13 mouse cellular contexts compared by ENCODE assay signal in the genomic region with DNA sequence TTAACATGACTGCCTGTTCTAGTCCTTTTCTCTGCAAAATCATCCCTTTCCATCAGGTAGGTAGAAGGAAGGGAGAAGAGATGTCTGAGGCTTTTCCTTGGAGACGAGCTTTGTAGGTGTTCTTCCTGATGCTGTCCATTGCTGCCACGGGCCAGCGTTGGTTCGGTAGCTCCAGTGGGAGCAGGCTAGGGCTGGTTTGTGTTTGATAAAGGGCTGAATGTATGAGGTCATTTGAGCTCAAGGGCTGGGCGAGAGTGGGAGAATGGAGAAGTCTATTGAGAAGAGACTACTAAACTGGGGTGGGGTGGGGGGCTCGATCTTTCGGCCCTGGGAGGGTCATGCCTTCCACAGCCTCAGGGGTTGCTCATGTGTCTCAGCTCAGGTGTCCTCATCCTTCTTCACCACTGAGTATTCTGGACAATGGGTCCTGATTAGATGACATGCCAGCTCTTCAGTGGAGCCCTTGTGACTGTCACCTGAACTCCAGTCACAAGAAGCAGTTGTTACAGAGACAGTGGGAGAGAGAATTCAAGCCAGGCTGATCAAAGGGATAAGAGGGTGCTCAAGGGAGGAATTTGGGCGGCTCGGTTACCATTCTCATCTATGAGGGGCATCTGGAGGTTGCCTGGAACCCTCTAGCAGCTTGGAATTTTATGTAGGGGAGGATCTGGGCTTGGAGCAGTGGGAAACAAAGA. TPM values are rescaled to one million over a fixed set of nuclear protein-coding genes. Genes with fewer than 3 reads are reported as not detected.
DNase-seq lines count a peak whose midpoint lies in the region; ATAC-seq and TF ChIP-seq lines count a peak whose summit lies in the region.
"Had no signal": no experiment of that assay in that cellular context is flagged by ENCODE, and none has a peak within 500 bp of the region (broad histone marks: within the 10 kb centered on the region; RNA-seq: fewer than 3 reads in every experiment).

No protein-coding gene starts in this region.

- TF ChIP-seq EP300 in heart, adult 2 months (IDR thresholded peaks at IDR 0.05; ENCODE audit: insufficient read depth, low read depth, low read length): 0 out of 2 replicates have a peak, but pooled peaks have one; percentile 19

- no peak for ATAC-seq in liver, embryonic 13.5 days (ENCODE audit: low read depth)
- no peak for ATAC-seq in midbrain, embryonic 15.5 days (replicated peaks)
- ATAC-seq: forebrain, embryonic 15.5 days had no signal

- H3K4me3 ChIP-seq in heart, adult 2 months: peak overlapping the region; percentile 70
- H3K4me3 ChIP-seq in left cerebral cortex, adult 2 months: peak overlapping the region; percentile 52
- peak overlapping the region; percentile 71 for H3K4me3 ChIP-seq in bone marrow macrophage, adult 2 months (ENCODE audit: insufficient read depth, low read length)
- H3K4me3 ChIP-seq in liver, embryonic 13.5 days (replicated peaks): no peak overlapping the region
- H3K4me3 ChIP-seq in midbrain, embryonic 15.5 days: no peak overlapping the region

- H3K36me3 ChIP-seq in heart, adult 2 months (ENCODE audit: control insufficient read depth, insufficient read depth, low read length): peaks cover 11% of the 10 kb centered on the region
- no peaks in the 10 kb centered on the region for H3K36me3 ChIP-seq in liver, embryonic 13.5 days
- no peaks in the 10 kb centered on the region for H3K36me3 ChIP-seq in midbrain, embryonic 15.5 days (replicated peaks)
- H3K36me3 ChIP-seq: forebrain, embryonic 15.5 days; neural tube, embryonic 13.5 days had no signal

- H3K4me1 ChIP-seq in heart, adult 2 months (ENCODE audit: control insufficient read depth, insufficient read depth, low read length): peaks cover 14% of the 10 kb centered on the region
- H3K4me1 ChIP-seq in bone marrow macrophage, adult 2 months (ENCODE audit: control insufficient read depth, insufficient read depth, low read length): peaks cover 38% of the 10 kb centered on the region
- peaks cover 36% of the 10 kb centered on the region for H3K4me1 ChIP-seq in liver, embryonic 13.5 days (replicated peaks)
- peaks cover 18% of the 10 kb centered on the region for H3K4me1 ChIP-seq in midbrain, embryonic 15.5 days

- H3K27ac ChIP-seq in heart, adult 2 months: peak overlapping the region; percentile 95
- H3K27ac ChIP-seq in left cerebral cortex, adult 2 months: peak overlapping the region; percentile 85
- H3K27ac ChIP-seq in bone marrow macrophage, adult 2 months (ENCODE audit: insufficient read depth, low read depth, low read length): no peak overlapping the region
- H3K27ac ChIP-seq in liver, embryonic 13.5 days: no peak overlapping the region
- no peak overlapping the region for H3K27ac ChIP-seq in midbrain, embryonic 15.5 days
- H3K27ac ChIP-seq: forebrain, embryonic 15.5 days; neural tube, embryonic 13.5 days had no signal

- TF ChIP-seq CTCF in heart, adult 2 months (IDR thresholded peaks at IDR 0.05): no peak
- TF ChIP-seq CTCF in left cerebral cortex, adult 2 months (IDR thresholded peaks at IDR 0.05): no peak
- no peak for TF ChIP-seq CTCF in bone marrow macrophage, adult 2 months (IDR thresholded peaks at IDR 0.05; ENCODE audit: low read depth, low read length)

- peak overlapping the region; percentile 77 for H3K9ac ChIP-seq in heart, adult 2 months (ENCODE audit: low read depth, low read length)
- peak overlapping the region; percentile 70; the same call in 1 of the 2 replicates for H3K9ac ChIP-seq in liver, embryonic 13.5 days
- no peak overlapping the region for H3K9ac ChIP-seq in midbrain, embryonic 15.5 days

- intact Hi-C loops in heart, adult 2 months (cut with DNase I): no loop called here
- intact Hi-C loops in left cerebral cortex, adult 2 months (cut with DNase I): no loop called here
- intact Hi-C loops in left cerebral cortex, postnatal 36 days (cut with DNase I): loop anchor here (5.0 kb wide), 1 partner anchor 139 kb away; a partner anchor contains a TSS

- WGBS in heart, adult 2 months: 60% methylated on average over 9 of the region's 9 CpGs
- WGBS in liver, embryonic 13.5 days (ENCODE audit: insufficient replicate concordance): 64% methylated on average over 9 of the region's 9 CpGs
- 76% methylated on average over 9 of the region's 9 CpGs for WGBS in midbrain, embryonic 15.5 days

- H3K27me3 ChIP-seq in heart, adult 2 months (ENCODE audit: control insufficient read depth, insufficient read depth, low read length): no peaks in the 10 kb centered on the region
- H3K27me3 ChIP-seq in liver, embryonic 13.5 days: peaks cover 8% of the 10 kb centered on the region; the same call in 1 of the 2 replicates
- H3K27me3 ChIP-seq in midbrain, embryonic 15.5 days (replicated peaks): peaks cover 28% of the 10 kb centered on the region

- no peak for TF ChIP-seq POLR2A in heart, adult 2 months (IDR thresholded peaks at IDR 0.05; ENCODE audit: insufficient read depth, low read depth, low read length)
- TF ChIP-seq POLR2A in bone marrow macrophage, adult 2 months (IDR thresholded peaks at IDR 0.05; ENCODE audit: borderline replicate concordance, low read depth, low read length): no peak

- DNase-seq in heart, adult 2 months: no peak
- no peak for DNase-seq in heart, adult 18-20 months
- DNase-seq in left cerebral cortex, adult 2 months (ENCODE audit: extremely low spot score in 1 of 2, low spot score in 2 of 2): no peak
- no peak for DNase-seq in left cerebral cortex, postnatal 36 days (ENCODE audit: low spot score in 2 of 2)
- no peak for DNase-seq in liver, embryonic 13.5 days
- no peak for DNase-seq in layer of hippocampus, postnatal 36 days
- DNase-seq: B cell, adult 2 months; thymus, adult 2 months had no signal

- peaks cover 1% of the 10 kb centered on the region; the same call in 1 of the 2 replicates for H3K79me2 ChIP-seq in heart, adult 2 months (replicated peaks; ENCODE audit: control insufficient read depth, insufficient read depth, low read length)

- peak overlapping the region; percentile 92; the same call in 1 of the 2 replicates for H3K4me2 ChIP-seq in liver, embryonic 13.5 days
- H3K4me2 ChIP-seq in midbrain, embryonic 15.5 days: no peak overlapping the region

- no peaks in the 10 kb centered on the region for H3K9me3 ChIP-seq in liver, embryonic 13.5 days (replicated peaks)
- no peaks in the 10 kb centered on the region for H3K9me3 ChIP-seq in midbrain, embryonic 15.5 days
- H3K9me3 ChIP-seq: forebrain, embryonic 15.5 days; neural tube, embryonic 13.5 days had no signal

RNA-seq across cellular contexts. Expression of a gene that starts 1.1 kb away (rescaled TPM):
- total RNA-seq in heart, adult 2 months (2021): 1,000 to 10,000 TPM in 1 of 2 experiments, 100 to 1,000 TPM in 1; 871 to 1,070 TPM
- polyA plus RNA-seq in heart, adult 2 months (2012; rRNA removed): 1,425 and 1,426 TPM in 2 replicates
- total RNA-seq in heart, adult 18-20 months (2021): 1,000 to 10,000 TPM; 1,108 to 1,133 TPM
- 100 to 1,000 TPM; 119 to 123 TPM for total RNA-seq in left cerebral cortex, adult 2 months (2021)
- total RNA-seq in left cerebral cortex, postnatal 36 days (2021): 100 to 1,000 TPM; 118 to 137 TPM
- polyA plus RNA-seq in bone marrow macrophage, adult 2 months (2012; ENCODE audit: insufficient read depth, insufficient read length, missing spikeins): 228 and 247 TPM in 2 replicates
- 14.7 and 16.0 TPM in 2 replicates for polyA plus RNA-seq in liver, embryonic 13.5 days (2015; fragmentation: Nextera tagmentation; extraction: Ambion mirVana)
- polyA plus RNA-seq in midbrain, embryonic 15.5 days (2015; fragmentation: Nextera tagmentation; extraction: Ambion mirVana): 11.5 and 13.4 TPM in 2 replicates
- total RNA-seq in layer of hippocampus, postnatal 36 days (2021): 10 to 100 TPM; 95.5 to 98.7 TPM

RNA-seq across cellular contexts. Expression of a gene that starts 1.1 kb away (rescaled TPM):
- total RNA-seq in heart, adult 2 months (2021): 10 to 100 TPM; 28.3 to 29.6 TPM
- 56.7 and 78.0 TPM in 2 replicates for polyA plus RNA-seq in heart, adult 2 months (2012; rRNA removed)
- 10 to 100 TPM; 29.6 to 31.2 TPM for total RNA-seq in heart, adult 18-20 months (2021)
- 10 to 100 TPM; 15.4 to 18.1 TPM for total RNA-seq in left cerebral cortex, adult 2 months (2021)
- total RNA-seq in left cerebral cortex, postnatal 36 days (2021): 10 to 100 TPM; 20.9 to 21.8 TPM
- polyA plus RNA-seq in bone marrow macrophage, adult 2 months (2012; ENCODE audit: insufficient read depth, insufficient read length, missing spikeins): 120 and 139 TPM in 2 replicates
- 19.8 and 20.6 TPM in 2 replicates for polyA plus RNA-seq in liver, embryonic 13.5 days (2015; fragmentation: Nextera tagmentation; extraction: Ambion mirVana)
- polyA plus RNA-seq in midbrain, embryonic 15.5 days (2015; fragmentation: Nextera tagmentation; extraction: Ambion mirVana): 7.0 and 7.4 TPM in 2 replicates
- total RNA-seq in layer of hippocampus, postnatal 36 days (2021): 10 to 100 TPM; 21.1 to 26.4 TPM

RNA-seq across cellular contexts. Expression of a gene that starts 3.8 kb away (rescaled TPM):
- total RNA-seq in heart, adult 2 months (2021): 10 to 100 TPM; 90.0 to 93.0 TPM
- 30.4 and 51.4 TPM in 2 replicates for polyA plus RNA-seq in heart, adult 2 months (2012; rRNA removed)
- total RNA-seq in heart, adult 18-20 months (2021): 10 to 100 TPM; 90.0 to 96.6 TPM
- total RNA-seq in left cerebral cortex, adult 2 months (2021): 100 to 1,000 TPM; 164 TPM
- 100 to 1,000 TPM; 160 to 168 TPM for total RNA-seq in left cerebral cortex, postnatal 36 days (2021)
- 56.9 and 59.9 TPM in 2 replicates for polyA plus RNA-seq in bone marrow macrophage, adult 2 months (2012; ENCODE audit: insufficient read depth, insufficient read length, missing spikeins)
- 65.8 and 72.5 TPM in 2 replicates for polyA plus RNA-seq in liver, embryonic 13.5 days (2015; fragmentation: Nextera tagmentation; extraction: Ambion mirVana)
- 184 and 185 TPM in 2 replicates for polyA plus RNA-seq in midbrain, embryonic 15.5 days (2015; fragmentation: Nextera tagmentation; extraction: Ambion mirVana)
- total RNA-seq in layer of hippocampus, postnatal 36 days (2021): 100 to 1,000 TPM; 145 to 152 TPM

RNA-seq across cellular contexts. Expression of a gene that starts 13.6 kb away (rescaled TPM):
- total RNA-seq in heart, adult 2 months (2021): under 1 TPM; 0.23 to 0.50 TPM
- polyA plus RNA-seq in heart, adult 2 months (2012; rRNA removed): 0.57 TPM in 1 of 2 replicates, not detected in the other
- total RNA-seq in heart, adult 18-20 months (2021): under 1 TPM; 0.49 to 0.60 TPM
- under 1 TPM in 1 of 2 experiments, not detected in 1; 0.34 TPM for total RNA-seq in left cerebral cortex, adult 2 months (2021)
- under 1 TPM; 0.34 to 0.44 TPM for total RNA-seq in left cerebral cortex, postnatal 36 days (2021)
- 0.40 TPM in 1 of 2 replicates, not detected in the other for polyA plus RNA-seq in bone marrow macrophage, adult 2 months (2012; ENCODE audit: insufficient read depth, insufficient read length, missing spikeins)
- not detected in 2 replicates for polyA plus RNA-seq in liver, embryonic 13.5 days (2015; fragmentation: Nextera tagmentation; extraction: Ambion mirVana)
- 0.40 TPM in 1 of 2 replicates, not detected in the other for polyA plus RNA-seq in midbrain, embryonic 15.5 days (2015; fragmentation: Nextera tagmentation; extraction: Ambion mirVana)
- under 1 TPM; 0.53 to 0.67 TPM for total RNA-seq in layer of hippocampus, postnatal 36 days (2021)
- total RNA-seq: granulocyte monocyte progenitor cell, adult 5-6 weeks had no signal
- polyA plus RNA-seq: forebrain, embryonic 15.5 days; neural tube, embryonic 13.5 days had no signal

RNA-seq across cellular contexts. Expression of a gene that starts 22.3 kb away (rescaled TPM):
- 10 to 100 TPM; 60.0 to 71.3 TPM for total RNA-seq in heart, adult 2 months (2021)
- polyA plus RNA-seq in heart, adult 2 months (2012; rRNA removed): 50.7 and 89.1 TPM in 2 replicates
- 10 to 100 TPM; 62.0 to 70.7 TPM for total RNA-seq in heart, adult 18-20 months (2021)
- total RNA-seq in left cerebral cortex, adult 2 months (2021): 10 to 100 TPM; 48.8 to 50.9 TPM
- total RNA-seq in left cerebral cortex, postnatal 36 days (2021): 10 to 100 TPM; 52.8 to 54.7 TPM
- 96.6 and 101 TPM in 2 replicates for polyA plus RNA-seq in bone marrow macrophage, adult 2 months (2012; ENCODE audit: insufficient read depth, insufficient read length, missing spikeins)
- 21.2 and 22.9 TPM in 2 replicates for polyA plus RNA-seq in liver, embryonic 13.5 days (2015; fragmentation: Nextera tagmentation; extraction: Ambion mirVana)
- polyA plus RNA-seq in midbrain, embryonic 15.5 days (2015; fragmentation: Nextera tagmentation; extraction: Ambion mirVana): 83.4 and 89.2 TPM in 2 replicates
- 10 to 100 TPM; 49.8 to 50.8 TPM for total RNA-seq in layer of hippocampus, postnatal 36 days (2021)

Comparison
In these comparisons a context has a peak if more than half of its experiments do, and no peak if none do; other contexts are left out.
1. H3K27ac ChIP-seq: peak in heart, adult 2 months (single experiment) and left cerebral cortex, adult 2 months (single experiment); none in bone marrow macrophage, adult 2 months (single experiment), liver, embryonic 13.5 days (single experiment) and midbrain, embryonic 15.5 days (single experiment).
2. H3K4me3 ChIP-seq: peak in heart, adult 2 months (single experiment), left cerebral cortex, adult 2 months (single experiment) and bone marrow macrophage, adult 2 months (single experiment); none in liver, embryonic 13.5 days (single experiment) and midbrain, embryonic 15.5 days (single experiment).
3. RNA of a gene that starts 1.1 kb away (total RNA-seq): 1,108 to 1,133 TPM in heart, adult 18-20 months and 871 to 1,070 TPM in heart, adult 2 months; 118 to 137 TPM in left cerebral cortex, postnatal 36 days, 119 to 123 TPM in left cerebral cortex, adult 2 months and 95.5 to 98.7 TPM in layer of hippocampus, postnatal 36 days; every median in the first group is over 4 times any median in the second.